Mouse (Mus musculus) megakaryocyte, adult 5-6 weeks (primary cell): Measurements from ENCODE around the gene Itgb7. TPM values are rescaled to one million over a fixed set of nuclear protein-coding genes. Genes with fewer than 3 reads are reported as not detected.

Experiments used
- ATAC-seq: 2 replicates; pipeline ENCODE4 v1.8.0; 2016; ENCODE audit warnings: mild to moderate bottlenecking, inconsistent platforms; ENCODE audit not compliant: poor library complexity, severe bottlenecking
- total RNA-seq, 2 experiments: library from RNA; stranded (forward) in 1 of 2; stranded (reverse) in 1 of 2; fragments of 153-499, 151-499 nt in 1 of 2; fragments of 221-1000, 200-1000 nt in 1 of 2; gene quantifications; 2 replicates each; pipeline versions ENCODE4 v1.2.3 to v1.2.4; 2015 to 2017

Itgb7 gene
- total RNA-seq, 2 experiments from 2014 or later: 660 to 1,305 TPM

DNA sequence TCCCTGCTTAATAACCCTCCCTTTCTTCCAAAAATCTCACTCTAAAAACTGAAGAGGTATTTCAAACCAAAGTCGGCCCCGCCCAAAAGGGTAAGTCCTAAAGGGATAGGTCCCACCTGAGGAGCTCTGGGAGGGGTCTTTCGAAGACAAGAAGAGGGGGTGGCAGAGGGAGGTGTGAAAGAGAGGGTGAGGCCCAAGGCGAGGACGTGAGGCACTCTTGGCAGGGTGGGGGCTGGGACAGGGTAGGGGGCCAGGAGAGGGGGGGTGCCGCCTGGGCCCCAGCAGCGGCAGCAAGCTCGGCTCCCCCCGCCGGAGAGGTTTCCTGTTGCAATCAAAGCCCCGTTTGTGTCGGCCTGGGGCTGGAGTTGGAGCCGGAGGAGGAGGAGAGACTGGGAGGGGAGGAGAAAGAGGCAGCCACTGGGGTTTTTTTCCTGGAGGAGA, 17.5 kb upstream of the Itgb7 start:
- ATAC-seq: no peak

DNA sequence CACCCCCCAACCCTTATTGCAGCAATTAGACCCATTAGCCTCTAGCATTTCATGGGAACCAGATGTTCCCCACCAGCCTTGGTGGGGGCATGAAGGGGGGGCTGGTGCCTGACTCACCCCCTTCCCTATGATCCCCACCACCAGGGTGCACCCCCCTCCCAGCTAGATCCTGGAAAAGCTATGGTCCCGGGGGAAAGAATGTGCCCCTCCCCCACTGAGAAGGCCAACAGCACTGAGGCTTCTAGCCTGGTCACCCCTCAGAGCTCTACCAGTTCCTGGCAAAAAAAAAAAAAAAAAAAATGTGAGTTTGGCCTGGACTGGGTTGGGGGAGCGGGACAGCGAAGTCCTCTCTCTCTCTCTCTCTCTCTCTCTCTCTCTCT, 17.1 kb upstream of the Itgb7 start:
- no peak for ATAC-seq

DNA sequence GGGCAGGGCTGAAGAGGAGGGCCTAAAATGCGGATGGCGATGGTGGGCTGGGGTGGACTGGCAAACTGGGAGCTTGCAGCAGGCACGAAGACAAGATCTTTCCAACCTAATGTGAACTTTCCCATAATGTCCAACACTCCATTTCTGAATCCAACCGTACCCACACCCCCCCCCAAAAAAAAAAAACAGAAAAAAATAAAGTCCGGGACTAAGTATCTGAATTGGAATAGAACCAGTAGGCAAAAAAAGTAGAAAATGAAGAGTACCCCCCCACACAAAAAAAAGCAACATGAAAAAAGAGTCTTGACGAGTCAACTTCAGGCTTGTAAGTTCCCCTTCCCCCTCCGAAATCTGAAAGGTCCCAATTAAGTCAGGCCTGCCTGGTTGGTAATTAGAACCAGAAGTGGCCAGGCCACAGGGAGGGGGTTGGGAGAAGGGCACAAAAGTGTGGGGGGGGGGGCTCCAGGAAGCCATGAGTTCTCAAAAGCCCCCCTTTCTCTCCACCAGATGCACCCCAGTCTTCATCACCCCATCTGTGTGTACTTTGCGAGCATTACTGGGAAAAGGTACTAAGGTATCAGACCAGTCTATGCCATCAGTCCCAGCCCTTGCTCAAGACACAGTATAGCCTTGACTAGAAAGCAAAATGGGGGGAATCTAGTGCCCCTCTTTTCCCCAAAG, 16.5 kb upstream of the Itgb7 start:
- ATAC-seq: no peak

DNA sequence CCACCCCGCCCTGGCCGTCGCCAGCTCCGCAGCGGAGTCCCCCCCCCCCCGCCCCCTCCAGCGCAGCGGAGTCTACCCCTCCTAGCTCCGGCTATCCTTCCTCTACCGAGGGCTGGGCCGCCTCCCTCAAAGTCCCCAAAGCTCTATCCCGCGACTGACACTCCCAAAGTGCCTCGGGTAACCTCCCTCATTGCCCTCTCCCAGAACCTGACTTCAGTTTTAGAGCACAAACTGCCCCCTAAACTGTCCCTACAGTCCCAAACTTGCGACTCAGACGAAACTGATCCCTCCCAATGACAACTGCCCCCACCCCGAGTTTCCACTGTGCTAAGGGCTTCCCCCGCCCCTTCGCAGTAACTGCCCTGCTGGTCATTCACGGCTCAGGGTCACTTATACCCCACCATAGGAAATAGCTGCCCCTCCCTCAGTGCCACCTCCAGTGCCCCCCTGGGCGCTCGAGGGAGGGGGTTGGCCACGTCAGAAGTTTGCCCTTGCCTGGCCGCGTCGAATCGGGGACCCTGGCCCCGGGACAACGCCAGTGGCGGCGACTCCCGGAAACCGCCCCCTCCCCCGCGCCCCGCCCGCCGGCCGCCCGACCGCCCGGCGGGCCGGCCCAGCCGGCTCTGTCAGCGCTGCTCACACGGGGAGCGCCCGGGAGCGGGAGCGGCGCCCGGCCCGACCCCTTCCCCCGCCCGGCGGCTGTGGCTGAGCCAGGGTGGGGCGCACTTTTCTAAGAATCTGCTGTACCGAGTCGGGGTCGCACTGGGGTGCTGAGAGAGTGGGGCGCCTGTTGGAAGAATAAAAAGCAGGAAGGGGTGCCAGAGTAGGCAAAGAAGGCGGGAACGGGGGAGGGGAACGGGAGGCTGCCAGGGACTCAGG, 15.7 kb upstream of the Itgb7 start:
- ATAC-seq: peak; percentile 20

DNA sequence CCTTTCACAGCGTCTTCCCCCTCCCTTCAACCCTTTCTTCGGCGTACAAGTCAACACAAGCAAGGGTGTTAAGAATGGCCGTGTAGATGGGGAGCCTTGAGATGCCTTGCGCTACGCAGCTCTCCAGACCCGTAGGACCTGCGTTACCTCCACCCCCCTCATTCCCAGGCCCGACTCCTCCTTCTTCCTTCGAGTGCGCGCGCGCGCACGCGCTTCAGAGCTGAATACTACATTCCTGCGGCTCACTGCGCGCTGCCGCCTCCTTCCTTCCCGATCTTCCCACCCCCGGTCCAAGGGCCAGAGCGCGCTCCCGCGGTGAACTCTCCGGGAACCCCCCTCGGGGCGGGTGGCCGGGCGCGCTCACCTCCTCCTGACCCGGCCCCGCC, 15.1 kb upstream of the Itgb7 start:
- ATAC-seq: peak; percentile 33

DNA sequence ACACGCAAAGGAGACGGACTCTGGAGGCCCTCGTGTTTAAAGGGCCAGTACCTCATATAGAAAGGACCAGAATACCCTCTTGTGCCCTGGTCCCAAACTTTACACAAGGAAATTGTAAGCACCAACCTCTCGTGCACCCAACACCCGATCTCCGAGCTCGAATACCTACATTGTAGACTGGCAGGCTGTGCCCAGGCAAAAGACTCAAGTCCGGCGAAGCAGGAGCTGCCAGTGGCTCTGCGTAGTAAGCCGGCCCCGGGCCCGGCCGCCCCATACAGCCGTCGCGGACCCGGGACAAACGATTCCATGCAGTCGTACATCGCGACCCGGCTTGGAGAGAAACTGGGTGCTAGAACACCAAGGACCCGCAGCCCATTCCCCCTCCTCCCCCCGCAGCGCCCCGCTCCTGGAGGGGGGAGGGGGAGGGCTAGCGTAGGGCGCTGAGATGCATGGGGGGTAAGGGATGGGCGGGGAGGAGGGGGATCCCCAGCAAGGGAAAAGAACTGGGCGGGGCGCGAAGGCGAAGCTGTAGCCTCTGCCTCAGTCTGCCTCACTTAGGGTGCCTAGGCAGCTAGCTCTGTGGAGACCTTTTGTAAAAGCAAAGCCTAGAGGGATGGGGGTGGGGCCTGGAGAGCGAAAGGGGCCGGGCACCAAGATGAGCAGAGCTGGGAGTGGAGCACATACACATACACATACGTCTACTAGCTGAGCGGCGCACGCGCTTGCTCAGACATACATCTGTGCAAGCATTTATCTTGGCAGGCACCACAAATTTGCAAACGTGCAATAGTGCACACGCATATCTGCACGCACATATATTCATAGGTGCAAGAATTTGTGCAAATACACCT, 14.4 kb upstream of the Itgb7 start:
- ATAC-seq: peak; percentile 52

DNA sequence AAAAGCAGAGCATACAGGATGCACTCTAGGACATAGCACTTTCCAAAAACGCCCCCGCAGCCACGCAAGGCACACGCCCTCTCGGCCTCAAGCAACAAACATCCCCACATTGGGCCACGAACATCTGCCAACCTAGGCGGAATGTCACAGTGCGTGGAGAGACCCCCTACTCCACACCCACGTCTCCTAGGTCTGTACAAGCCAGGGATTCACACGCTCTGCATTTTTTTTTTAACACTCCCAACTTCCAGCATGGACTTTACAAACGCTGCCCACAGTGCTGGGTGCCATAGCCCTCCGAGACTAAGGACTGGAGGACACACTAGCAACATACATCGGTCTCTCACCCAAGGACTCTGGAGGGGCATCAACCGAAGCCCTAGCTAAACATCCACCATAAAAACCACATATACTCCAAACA, 13.7 kb upstream of the Itgb7 start:
- ATAC-seq: no peak

DNA sequence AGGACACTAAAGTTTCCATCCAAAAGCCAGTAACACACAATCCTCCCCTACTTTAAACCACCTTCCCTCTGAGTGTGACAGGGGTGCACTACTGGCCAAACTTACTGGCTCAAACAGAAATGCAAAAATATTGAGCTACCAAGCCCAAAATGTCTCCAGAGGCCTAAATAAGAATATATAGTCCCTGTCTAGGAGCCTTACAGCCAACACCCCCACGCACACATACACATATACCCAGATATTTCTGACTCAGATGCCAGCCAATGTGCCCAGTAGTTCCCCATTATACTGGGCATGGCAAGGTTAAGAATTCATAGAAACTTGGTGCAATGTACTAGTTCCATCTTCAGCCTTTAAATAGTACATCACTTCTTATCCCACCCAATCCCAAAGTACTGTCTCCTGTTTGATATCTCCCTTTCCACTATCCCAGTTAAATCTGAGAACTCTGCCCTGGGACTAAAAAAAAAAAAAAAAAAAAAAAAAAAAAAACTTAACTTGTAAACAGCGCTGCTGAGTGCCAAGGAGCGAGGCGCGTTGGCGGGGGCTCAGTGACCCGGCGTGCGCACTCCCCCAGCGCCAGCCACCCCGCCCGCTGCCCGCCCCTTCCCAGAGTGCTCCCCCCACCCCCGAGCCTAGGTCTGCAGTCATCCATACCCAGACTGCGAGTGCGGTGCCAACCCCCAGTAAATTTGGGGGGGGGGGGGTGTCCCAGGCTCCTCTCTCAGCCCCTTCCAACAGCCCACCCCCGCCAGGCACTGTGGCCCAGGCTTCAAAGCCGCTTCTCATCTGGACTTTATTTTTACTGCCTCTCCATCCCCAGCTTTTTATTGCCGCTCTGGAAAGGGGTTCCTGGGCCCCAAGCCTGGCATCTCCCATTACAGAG, 12.8 kb upstream of the Itgb7 start:
- ATAC-seq: no peak

DNA sequence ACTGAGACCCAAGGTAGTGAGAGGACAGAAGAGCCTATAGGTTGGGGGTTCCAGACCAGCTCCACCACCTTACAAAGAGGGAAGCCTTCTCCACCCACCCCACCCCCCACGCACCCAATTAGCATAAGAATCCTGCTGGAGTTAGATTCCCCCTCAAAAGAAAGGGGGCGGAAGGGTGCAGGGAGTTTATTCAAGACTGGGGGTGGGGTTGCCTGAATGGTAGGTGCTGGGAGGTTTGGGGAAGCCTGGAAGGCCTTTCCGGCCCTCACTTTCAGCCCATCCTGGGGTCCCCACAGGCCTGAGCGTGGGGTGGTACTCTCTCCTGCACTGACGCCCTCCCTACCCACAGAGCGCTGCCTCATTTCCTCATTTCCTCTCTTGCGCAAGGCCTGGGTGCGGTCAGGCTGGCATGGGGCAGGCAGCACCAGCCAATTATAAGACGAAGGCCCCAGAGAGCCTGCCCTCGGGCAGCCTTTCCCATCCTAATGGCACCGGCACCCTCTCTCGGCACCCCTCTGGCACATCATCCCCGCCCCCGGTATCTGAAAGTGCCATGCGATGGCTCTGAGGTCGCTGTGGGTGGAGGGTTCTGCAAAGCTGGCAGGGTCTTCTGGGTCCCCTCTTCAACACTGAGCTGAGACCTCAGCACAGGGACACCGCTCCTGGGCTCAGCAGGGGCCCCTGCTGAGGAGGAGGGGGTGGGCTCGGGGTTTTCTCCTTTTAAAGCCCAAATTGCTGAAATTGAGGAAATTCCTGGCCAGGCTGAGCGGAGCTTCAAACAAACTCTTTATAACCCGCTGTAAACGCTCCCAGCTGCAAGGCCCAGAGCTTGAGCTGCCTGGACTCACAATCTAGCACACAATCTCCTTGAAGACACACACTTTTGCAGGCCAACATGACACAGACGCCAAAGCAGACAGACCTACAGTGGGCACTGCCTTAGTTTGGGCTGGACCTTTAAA, 11.8 kb upstream of the Itgb7 start:
- ATAC-seq: peak; percentile 66

DNA sequence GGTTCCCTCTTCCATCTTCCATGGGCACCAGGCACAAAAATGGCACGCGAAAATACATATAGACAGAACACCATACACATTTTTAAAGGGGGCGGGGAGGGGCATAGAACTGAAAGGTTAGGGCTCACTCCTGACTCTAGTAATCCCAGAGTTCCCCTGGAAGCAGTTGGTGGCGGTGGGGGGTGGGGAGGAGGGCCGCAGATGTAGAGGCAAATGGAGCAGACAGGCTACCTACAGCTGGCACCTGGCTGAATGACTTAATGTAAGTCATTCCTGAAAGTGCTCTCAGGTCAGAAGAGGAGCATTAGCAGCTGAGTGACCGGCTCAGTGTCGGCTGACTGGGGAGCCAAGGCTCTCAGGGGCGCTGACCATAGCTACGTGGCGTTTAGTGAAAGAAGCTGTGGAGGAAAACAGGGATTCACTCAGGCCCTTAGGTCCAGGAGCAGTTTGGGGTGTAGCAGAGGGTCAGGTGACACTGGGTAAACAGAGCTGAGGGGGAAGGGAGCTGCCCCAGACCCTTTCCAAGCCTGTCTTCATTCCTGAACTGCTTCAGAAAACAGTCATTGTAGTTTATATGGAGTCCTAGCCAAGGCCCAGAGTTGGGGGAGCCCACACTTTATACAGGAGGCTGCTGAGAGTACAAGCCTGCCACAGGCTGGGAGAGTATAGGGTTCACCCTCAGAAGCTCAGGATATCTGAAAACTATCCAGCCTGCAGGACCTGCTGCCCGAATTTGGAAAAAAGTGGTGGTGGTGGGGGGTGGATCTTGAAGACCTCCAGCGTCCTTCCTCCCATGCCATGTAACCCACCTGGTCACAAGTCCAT, 10.9 kb upstream of the Itgb7 start:
- ATAC-seq: no peak

DNA sequence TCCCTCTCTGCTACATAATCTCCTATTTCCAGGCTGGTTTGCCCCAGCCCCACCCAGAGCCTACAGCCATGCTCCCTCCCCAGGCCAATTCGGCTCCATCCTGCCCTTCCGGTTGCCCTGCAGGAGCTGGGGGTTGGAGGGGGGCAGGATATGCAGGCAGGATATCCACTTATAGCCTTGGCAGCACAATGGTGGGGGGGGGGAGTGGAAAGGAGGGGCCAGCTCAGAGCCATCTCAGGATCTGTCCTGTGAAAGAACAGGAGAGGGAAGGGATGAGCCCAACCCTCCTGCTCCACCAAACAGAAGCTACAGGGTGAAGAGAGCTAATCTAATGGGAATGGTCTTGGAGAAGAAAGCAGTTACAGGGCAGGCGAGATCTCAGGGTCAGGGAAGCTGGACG, 8.9 kb upstream of the Itgb7 start:
- ATAC-seq: no peak

DNA sequence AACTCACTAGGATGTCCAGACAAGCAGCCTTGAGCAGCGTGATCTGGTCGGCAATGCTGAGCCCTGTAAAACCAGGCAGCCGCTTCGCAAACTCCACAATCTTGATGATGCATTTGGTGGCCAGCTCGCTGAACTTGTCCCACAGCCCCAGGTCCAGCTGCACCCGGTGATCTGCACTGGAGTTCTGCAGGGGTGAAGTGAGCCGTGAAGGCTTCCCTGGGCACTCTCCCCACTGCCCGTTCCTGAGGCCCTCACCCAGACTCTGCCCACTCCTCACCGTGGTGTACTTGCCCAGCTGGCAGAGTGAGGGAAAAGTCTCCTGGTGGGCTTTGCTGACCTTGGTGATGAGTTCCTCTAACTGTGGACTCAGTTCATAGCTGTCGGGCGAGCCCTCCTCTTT, 8.1 kb upstream of the Itgb7 start:
- ATAC-seq: no peak

DNA sequence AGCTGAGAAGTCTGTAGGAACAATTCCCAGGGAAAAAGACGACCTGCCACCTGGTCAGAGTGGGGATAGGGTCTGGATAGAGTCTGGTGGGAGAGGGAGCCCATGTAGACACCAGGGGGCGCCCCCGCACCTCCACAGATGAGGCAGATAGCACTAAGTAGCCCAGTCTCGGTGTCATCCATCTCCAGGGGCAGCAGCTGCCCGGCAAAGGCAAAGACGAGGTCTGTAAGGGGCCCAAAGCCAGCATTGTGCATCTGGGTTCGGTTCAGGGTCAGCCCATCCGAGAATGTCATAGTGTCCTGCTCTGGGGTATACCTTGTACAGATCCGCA, 7.5 kb upstream of the Itgb7 start:
- peak; percentile 59 for ATAC-seq

DNA sequence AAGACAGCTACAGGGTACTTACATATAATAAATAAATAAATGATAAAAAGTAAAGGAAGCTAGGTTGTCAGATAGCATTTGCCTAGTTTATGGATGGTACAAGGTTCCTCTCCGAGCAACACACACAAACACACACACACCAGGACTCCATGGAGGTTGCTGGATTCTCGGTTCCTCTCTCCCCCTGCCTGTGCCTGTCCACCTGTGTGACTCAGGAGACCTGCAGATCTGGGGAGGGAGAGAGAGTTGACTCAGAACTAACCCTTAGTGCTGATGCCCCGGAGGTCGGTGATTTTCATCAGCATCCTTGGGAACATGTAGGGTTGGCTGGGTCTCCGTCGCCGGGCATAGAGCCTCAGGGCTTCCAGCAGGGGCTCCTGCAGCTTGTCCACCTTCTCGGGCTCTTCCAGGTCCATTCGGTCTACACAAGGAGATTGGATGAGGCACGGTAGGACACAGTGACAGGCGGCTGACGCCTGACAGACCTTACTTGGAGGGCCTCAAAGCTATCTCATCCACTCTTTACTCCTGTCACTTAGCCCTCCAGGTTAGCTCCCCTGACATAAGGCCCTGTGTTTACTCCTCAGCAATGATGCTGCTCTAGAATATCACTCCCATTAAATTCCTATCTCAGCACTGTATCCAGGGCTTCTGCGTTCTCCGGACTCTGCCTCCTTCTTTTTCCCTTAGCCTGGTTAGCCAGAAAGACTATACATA, 7.0 kb upstream of the Itgb7 start:
- no peak for ATAC-seq

DNA sequence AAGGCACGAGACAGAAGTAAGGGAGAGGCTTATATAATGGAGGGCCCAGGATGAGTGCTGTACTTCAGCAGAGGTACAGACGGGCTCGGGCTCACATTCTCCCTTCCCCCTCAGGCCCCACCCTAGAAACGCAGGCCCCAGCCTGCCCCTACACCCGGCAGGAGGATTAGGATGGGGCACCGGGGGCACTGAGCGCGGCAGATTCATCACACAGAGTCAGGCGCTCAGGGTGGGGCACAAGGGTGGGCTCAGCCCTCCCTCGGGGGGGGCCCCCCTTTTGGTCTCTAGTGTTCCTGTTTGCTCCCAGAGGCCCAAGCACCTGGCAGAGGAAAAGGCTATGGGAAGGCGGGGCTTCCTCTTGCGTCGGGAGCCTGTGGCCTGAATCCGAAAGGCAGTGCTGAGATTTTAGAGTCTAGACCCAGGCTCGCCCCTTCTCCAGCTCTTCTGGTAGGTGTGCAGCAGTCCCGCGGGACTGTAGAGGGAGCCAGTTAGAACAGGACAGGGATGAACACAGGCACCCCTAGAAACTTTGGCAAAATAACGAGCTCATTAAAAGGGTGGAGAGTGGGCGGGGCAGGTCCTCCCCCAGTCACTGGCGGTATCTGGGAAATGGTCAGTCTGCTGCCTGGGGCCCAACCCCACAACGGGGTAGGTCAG, 3.8 kb upstream of the Itgb7 start:
- no peak for ATAC-seq

DNA sequence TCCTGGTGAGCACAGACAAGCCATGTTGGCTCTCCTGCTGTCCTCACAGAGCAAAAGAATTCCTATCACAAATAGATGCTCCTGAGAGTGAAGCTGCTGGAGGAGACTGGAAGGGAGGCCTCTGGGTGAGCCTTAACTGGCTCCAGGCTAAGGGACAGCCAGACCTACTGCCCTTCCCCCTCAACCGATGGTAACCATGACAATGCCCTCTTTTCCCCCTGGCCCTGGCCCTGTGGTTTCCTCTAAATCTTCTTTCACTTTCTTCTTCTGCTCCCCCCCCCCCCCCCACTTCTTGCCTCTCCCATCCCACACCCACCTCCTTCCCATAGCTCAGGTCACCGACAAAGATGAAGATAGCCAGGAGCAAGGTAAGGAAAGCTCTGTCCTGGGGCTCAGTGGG, 2.2 kb upstream of the Itgb7 start:
- 0 out of 2 replicates have a peak, but pooled peaks have one; percentile 19 for ATAC-seq

DNA sequence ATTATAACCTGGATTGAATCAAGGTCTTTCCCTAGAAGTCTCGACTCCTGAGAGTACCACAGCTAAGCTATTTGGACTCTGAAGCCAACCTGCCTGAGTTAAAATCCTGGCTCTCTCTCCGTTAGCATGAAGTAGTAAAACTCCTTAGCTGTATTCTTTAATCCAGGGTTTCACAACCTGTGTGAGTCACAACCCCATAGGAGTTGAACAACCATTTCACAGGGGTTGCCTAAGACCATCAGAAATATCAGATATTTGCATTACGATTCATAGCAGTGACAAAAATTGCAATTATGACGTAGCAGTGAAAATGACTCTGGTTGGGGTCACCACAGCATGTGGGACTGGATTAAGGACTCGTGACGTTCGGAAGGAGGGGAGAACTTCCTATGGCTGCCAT, 1.0 kb upstream of the Itgb7 start:
- ATAC-seq: no peak
